Mouse (Mus musculus) CD4-positive, CD25-positive, alpha-beta regulatory T cell, adult 4 months (primary cell): Measurements from ENCODE around the gene Zswim8. TPM values are rescaled to one million over a fixed set of nuclear protein-coding genes. Genes with fewer than 3 reads are reported as not detected.
A peak's percentile ranks its signal among the peaks of the same experiment; 100 is the strongest.
"Not testable (repeated sequence)": the region's sequence is repeated elsewhere in the genome, so short reads cannot be mapped to it uniquely, and the experiment has no call there.

ENCODE experiments used
- ATAC-seq: one replicate; pipeline ENCODE4 v1.8.0; 2017
- polyA plus RNA-seq, 2 experiments: library from polyadenylated mRNA; unstranded; fragments of 100-300 nt; shearing (Covaris generic); gene quantifications; one replicate each; pipeline ENCODE4 v1.2.1; 2017

The Zswim8 gene
- polyA plus RNA-seq, 2 experiments from 2014 or later, result 21.6 to 22.3 TPM

GRCm38 (mm10) chr14:20694185-20694883 lies 13.0 kb upstream of the Zswim8 start:
- no peak for ATAC-seq

- peak; percentile 87 for ATAC-seq
Observed at GRCm38 (mm10) chr14:20694884-20695760, 12.2 kb upstream of the Zswim8 start, which contains the start of gene Fut11. Gene Fut11 (plus strand): TSS chr14:20694968.

- no peak for ATAC-seq
Observed at GRCm38 (mm10) chr14:20695761-20696520, 11.4 kb upstream of the Zswim8 start.

- no peak for ATAC-seq
Observed at GRCm38 (mm10) chr14:20696986-20697385, 10.4 kb upstream of the Zswim8 start.

- no peak for ATAC-seq
Observed at GRCm38 (mm10) chr14:20698515-20698914, 8.8 kb upstream of the Zswim8 start.

GRCm38 (mm10) chr14:20700362-20700761 lies 7.0 kb upstream of the Zswim8 start:
- no peak for ATAC-seq

GRCm38 (mm10) chr14:20701554-20701953 lies 5.8 kb upstream of the Zswim8 start:
- no peak for ATAC-seq

- peak; percentile 20 for ATAC-seq
Observed at GRCm38 (mm10) chr14:20702096-20702740, 5.1 kb upstream of the Zswim8 start.

GRCm38 (mm10) chr14:20702741-20703381 lies 4.5 kb upstream of the Zswim8 start, which contains the start of gene Chchd1:
Gene Chchd1 (plus strand): TSS chr14:20703006.
- ATAC-seq, result peak; percentile 69

GRCm38 (mm10) chr14:20703461-20703860 lies 3.9 kb upstream of the Zswim8 start:
- not testable (repeated sequence) for ATAC-seq

- ATAC-seq, result peak; percentile 62
Observed at GRCm38 (mm10) chr14:20708239-20708638, 887 bp downstream of the Zswim8 start.

- ATAC-seq, result no peak
Observed at GRCm38 (mm10) chr14:20713832-20714231, 6.5 kb downstream of the Zswim8 start.

- ATAC-seq, result no peak
Observed at GRCm38 (mm10) chr14:20718443-20718842, 11.1 kb downstream of the Zswim8 start.

GRCm38 (mm10) chr14:20719767-20720166 lies 12.4 kb downstream of the Zswim8 start:
- no peak for ATAC-seq

- ATAC-seq, result no peak
Observed at GRCm38 (mm10) chr14:20721371-20721770, 14.0 kb downstream of the Zswim8 start.

- no peak for ATAC-seq
Observed at GRCm38 (mm10) chr14:20723006-20723405, 15.7 kb downstream of the Zswim8 start.

- peak; percentile 72 for ATAC-seq
Observed at GRCm38 (mm10) chr14:20724043-20724442, 16.7 kb downstream of the Zswim8 start.

- no peak for ATAC-seq
Observed at GRCm38 (mm10) chr14:20725660-20726339, 18.4 kb downstream of the Zswim8 start.

GRCm38 (mm10) chr14:20729871-20730270 lies 22.5 kb downstream of the Zswim8 start:
- no peak for ATAC-seq

- no peak for ATAC-seq
Observed at GRCm38 (mm10) chr14:20730853-20731602, 23.7 kb downstream of the Zswim8 start.
